Comparison of ENCODE assay signal across 27 mouse cellular contexts in genomic region chr8:72316053-72316695, GRCm38 (mm10). TPM values are rescaled to one million over a fixed set of nuclear protein-coding genes. Genes with fewer than 3 reads are reported as not detected.
DNase-seq lines count a peak whose midpoint lies in the region; ATAC-seq lines count a peak whose summit lies in the region.
"Had no signal": no experiment of that assay in that cellular context is flagged by ENCODE, and none has a peak within 500 bp of the region (broad histone marks: within the 10 kb centered on the region; RNA-seq: fewer than 3 reads in every experiment).

No protein-coding gene starts in this region.

- DNase-seq in embryo, embryonic 10 days (ENCODE audit: low spot score): peak; percentile 9
- DNase-seq in embryo, embryonic 9.5 days (ENCODE audit: extremely low spot score): no peak
- peak; percentile 94 for DNase-seq in ZHBTc4 (ENCODE audit: low read depth, low spot score)
- peak; percentile 55 for DNase-seq in retina, postnatal 1 day
- DNase-seq in urinary bladder, postnatal 36 days (ENCODE audit: low spot score in 2 of 2): no peak
- DNase-seq: adrenal gland, adult 2 months; cerebellum, adult 11-12 months; cerebellum, postnatal 10 days; gastrocnemius, postnatal 10 days; heart, postnatal 14 days; kidney, adult 9 months; kidney, postnatal 14 days; layer of hippocampus, postnatal 36 days; liver, postnatal 0 days; right cerebral cortex, adult 18-20 months had no signal

- no peak for ATAC-seq in neural tube, embryonic 12.5 days (ENCODE audit: low FRiP score, low read depth)
- no peak for ATAC-seq in neural tube, embryonic 15.5 days (ENCODE audit: low FRiP score)
- no peak for ATAC-seq in megakaryocyte, adult 5-6 weeks (ENCODE audit: poor library complexity, severe bottlenecking)
- ATAC-seq: forebrain, embryonic 14.5 days; intestine, embryonic 15.5 days; liver, postnatal 0 days; lung, postnatal 0 days had no signal

- no peak overlapping the region for H3K27ac ChIP-seq in neural tube, embryonic 12.5 days
- H3K27ac ChIP-seq in neural tube, embryonic 15.5 days (replicated peaks): no peak overlapping the region
- H3K27ac ChIP-seq: hindbrain, embryonic 14.5 days; intestine, embryonic 15.5 days; macrophage; midbrain, embryonic 12.5 days; stomach, postnatal 0 days had no signal

- H3K27me3 ChIP-seq in neural tube, embryonic 12.5 days (replicated peaks): peaks cover 27% of the 10 kb centered on the region
- peaks cover 23% of the 10 kb centered on the region for H3K27me3 ChIP-seq in neural tube, embryonic 15.5 days (replicated peaks)

- no peak overlapping the region for H3K4me3 ChIP-seq in neural tube, embryonic 12.5 days
- H3K4me3 ChIP-seq in neural tube, embryonic 15.5 days (replicated peaks): no peak overlapping the region
- H3K4me3 ChIP-seq: heart, embryonic 12.5 days; intestine, embryonic 15.5 days; midbrain, embryonic 12.5 days had no signal

- H3K4me1 ChIP-seq in neural tube, embryonic 12.5 days: peaks cover 18% of the 10 kb centered on the region
- peaks cover 19% of the 10 kb centered on the region for H3K4me1 ChIP-seq in neural tube, embryonic 15.5 days

- no peaks in the 10 kb centered on the region for H3K36me3 ChIP-seq in neural tube, embryonic 12.5 days
- H3K36me3 ChIP-seq in neural tube, embryonic 15.5 days: no peaks in the 10 kb centered on the region
- H3K36me3 ChIP-seq: intestine, embryonic 15.5 days; midbrain, embryonic 12.5 days had no signal

- peak overlapping the region; percentile 35; the same call in 1 of the 2 replicates for H3K9ac ChIP-seq in neural tube, embryonic 12.5 days
- no peak overlapping the region for H3K9ac ChIP-seq in neural tube, embryonic 15.5 days (replicated peaks)
- H3K9ac ChIP-seq: heart, embryonic 12.5 days; hindbrain, embryonic 14.5 days; intestine, embryonic 15.5 days; liver, postnatal 0 days; midbrain, embryonic 12.5 days had no signal

- H3K9me3 ChIP-seq in neural tube, embryonic 12.5 days: no peaks in the 10 kb centered on the region
- no peaks in the 10 kb centered on the region for H3K9me3 ChIP-seq in neural tube, embryonic 15.5 days (replicated peaks)
- H3K9me3 ChIP-seq: heart, embryonic 12.5 days; intestine, embryonic 15.5 days; midbrain, embryonic 12.5 days had no signal

- WGBS in neural tube, embryonic 12.5 days: 31% methylated on average over 10 of the region's 10 CpGs
- WGBS in neural tube, embryonic 15.5 days: 25% methylated on average over 10 of the region's 10 CpGs

- no peak overlapping the region for H3K4me2 ChIP-seq in neural tube, embryonic 12.5 days (replicated peaks)
- no peak overlapping the region for H3K4me2 ChIP-seq in neural tube, embryonic 15.5 days
- H3K4me2 ChIP-seq: heart, embryonic 12.5 days; hindbrain, embryonic 14.5 days; intestine, embryonic 15.5 days; liver, embryonic 11.5 days; midbrain, embryonic 12.5 days had no signal

RNA-seq across cellular contexts. Expression of gene Klf2, which starts 2.7 kb away (rescaled TPM):
- 10.3 and 10.9 TPM in 2 replicates for polyA plus RNA-seq in neural tube, embryonic 12.5 days (2016; fragmentation: Nextera tagmentation; extraction: Ambion mirVana)
- polyA plus RNA-seq in neural tube, embryonic 15.5 days (2015; fragmentation: Nextera tagmentation; extraction: Ambion mirVana): 6.7 and 7.9 TPM in 2 replicates
- total RNA-seq in megakaryocyte, adult 5-6 weeks (2015): 70.6 and 72.1 TPM in 2 replicates
- total RNA-seq in megakaryocyte, adult 5-6 weeks (2017): 18.9 and 25.5 TPM in 2 replicates

RNA-seq across cellular contexts. Expression of gene Gm10282, which starts 11.1 kb away (rescaled TPM):
- polyA plus RNA-seq in neural tube, embryonic 12.5 days (2016; fragmentation: Nextera tagmentation; extraction: Ambion mirVana): 21.4 and 25.2 TPM in 2 replicates
- 10.9 and 13.0 TPM in 2 replicates for polyA plus RNA-seq in neural tube, embryonic 15.5 days (2015; fragmentation: Nextera tagmentation; extraction: Ambion mirVana)
- 40.0 and 43.6 TPM in 2 replicates for total RNA-seq in megakaryocyte, adult 5-6 weeks (2015)
- total RNA-seq in megakaryocyte, adult 5-6 weeks (2017): 40.6 and 43.1 TPM in 2 replicates

Comparison
In these comparisons a context has a peak if more than half of its experiments do, and no peak if none do; other contexts are left out.
1. DNase-seq: peak in embryo, embryonic 10 days (single experiment), ZHBTc4 (single experiment) and retina, postnatal 1 day (single experiment); none in embryo, embryonic 9.5 days (single experiment) and urinary bladder, postnatal 36 days (0 of 2).